Comparison of ENCODE assay signal across 28 mouse cellular contexts in genomic region chr9:79637879-79638278, GRCm38 (mm10).
DNase-seq lines count a peak whose midpoint lies in the region; ATAC-seq lines count a peak whose summit lies in the region.
"Had no signal": no experiment of that assay in that cellular context is flagged by ENCODE, and none has a peak within 500 bp of the region (broad histone marks: within the 10 kb centered on the region; RNA-seq: fewer than 3 reads in every experiment).

No protein-coding gene starts in this region.

- no peaks in the 10 kb centered on the region for H3K9me3 ChIP-seq in heart, embryonic 10.5 days
- H3K9me3 ChIP-seq in heart, embryonic 16.5 days (replicated peaks; ENCODE audit: control insufficient read depth, low read length): no peaks in the 10 kb centered on the region
- H3K9me3 ChIP-seq: G1E; hindbrain, embryonic 13.5 days; midbrain, embryonic 10.5 days; stomach, embryonic 15.5 days had no signal

- ATAC-seq in heart, embryonic 16.5 days (replicated peaks; ENCODE audit: extremely low read depth, insufficient read depth, low FRiP score): no peak; the same call in 1 of the 2 replicates
- ATAC-seq: activated CD4-positive, CD25-positive, alpha-beta regulatory T cell, adult 4 months; forebrain, postnatal 0 days; midbrain, embryonic 16.5 days had no signal

- no peaks in the 10 kb centered on the region for H3K36me3 ChIP-seq in heart, embryonic 10.5 days
- H3K36me3 ChIP-seq in heart, embryonic 16.5 days (ENCODE audit: control insufficient read depth, insufficient read depth): no peaks in the 10 kb centered on the region
- H3K36me3 ChIP-seq: G1E; hindbrain, embryonic 13.5 days; midbrain, embryonic 10.5 days; stomach, embryonic 15.5 days had no signal

- peaks cover 12% of the 10 kb centered on the region; the same call in 1 of the 2 replicates for H3K4me1 ChIP-seq in heart, embryonic 10.5 days
- H3K4me1 ChIP-seq in heart, embryonic 16.5 days (ENCODE audit: control insufficient read depth, insufficient read depth, low read length): peaks cover 9% of the 10 kb centered on the region
- H3K4me1 ChIP-seq: hindbrain, embryonic 13.5 days; midbrain, embryonic 10.5 days; stomach, embryonic 15.5 days had no signal

- intact Hi-C loops in heart, postnatal 25 days (cut with DNase I): no loop called here
- intact Hi-C loops in heart, postnatal 10 days (cut with DNase I): no loop called here

- peak overlapping the region; percentile 54 for H3K27ac ChIP-seq in heart, embryonic 10.5 days
- peak overlapping the region; percentile 59 for H3K27ac ChIP-seq in heart, embryonic 16.5 days (ENCODE audit: low read length)
- H3K27ac ChIP-seq: heart, adult 2 months; hindbrain, embryonic 13.5 days; liver, embryonic 14.5 days; macrophage; midbrain, embryonic 10.5 days; stomach, embryonic 15.5 days had no signal

- no peaks in the 10 kb centered on the region for H3K27me3 ChIP-seq in heart, embryonic 10.5 days (ENCODE audit: insufficient read depth, poor library complexity, severe bottlenecking)
- H3K27me3 ChIP-seq in heart, embryonic 16.5 days (ENCODE audit: control insufficient read depth, insufficient read depth, low read length): no peaks in the 10 kb centered on the region
- H3K27me3 ChIP-seq: CH12.LX; hindbrain, embryonic 13.5 days; stomach, embryonic 15.5 days had no signal

- H3K4me2 ChIP-seq in heart, embryonic 16.5 days (ENCODE audit: low read depth, low read length): peak overlapping the region; percentile 15; the same call in 1 of the 2 replicates
- H3K4me2 ChIP-seq: hindbrain, embryonic 13.5 days; stomach, embryonic 15.5 days had no signal

- DNase-seq in heart, embryonic 10.5 days (ENCODE audit: low spot score): no peak
- DNase-seq in heart, postnatal 25 days (ENCODE audit: low spot score): no peak
- no peak for DNase-seq in heart, postnatal 10 days
- peak; percentile 2 for DNase-seq in lung, postnatal 10 days
- no peak for DNase-seq in lung, postnatal 4 days
- DNase-seq in left cerebral cortex, adult 8-10 months (ENCODE audit: low spot score in 2 of 2): no peak
- DNase-seq in urinary bladder, postnatal 25 days (ENCODE audit: low spot score): no peak
- DNase-seq: adrenal gland, postnatal 14 days; B cell, adult 2 months; cerebellum, adult 8-10 months; cerebellum, postnatal 36 days; forebrain, postnatal 0 days; gastrocnemius, postnatal 14 days; heart, adult 2 months; kidney, adult 11 months; layer of hippocampus, adult 9-11 months; right cerebral cortex, adult 18-20 months; thymus, postnatal 25 days had no signal

- no peak overlapping the region for H3K4me3 ChIP-seq in heart, embryonic 10.5 days
- no peak overlapping the region for H3K4me3 ChIP-seq in heart, embryonic 16.5 days (ENCODE audit: low read length)
- H3K4me3 ChIP-seq: heart, adult 2 months; hindbrain, embryonic 13.5 days; midbrain, embryonic 10.5 days; stomach, embryonic 15.5 days had no signal

- WGBS in heart, embryonic 10.5 days: 18% methylated on average over 4 of the region's 4 CpGs
- 18% methylated on average over 4 of the region's 4 CpGs for WGBS in heart, embryonic 16.5 days

- H3K9ac ChIP-seq in heart, embryonic 16.5 days (ENCODE audit: low read length): no peak overlapping the region
- H3K9ac ChIP-seq: forebrain, postnatal 0 days; hindbrain, embryonic 13.5 days; liver, embryonic 14.5 days; stomach, embryonic 15.5 days had no signal
